Mouse (Mus musculus) CH12.LX (cell line): Measurements from ENCODE around the gene Tinag.

Source experiments
- CHD2 ChIP-seq: IDR thresholded peaks from 2 replicates; pipeline ENCODE4 v1.6.1; 2011; ENCODE audit warnings: low read length, improper control_type of control experiment
- CTCF ChIP-seq, 2 experiments: IDR thresholded peaks in 1 of 2; conservative IDR thresholded peaks in 1 of 2; 2 replicates each; pipeline ENCODE4 v1.5.1; 2011 to 2012; ENCODE audit warnings: low read depth in 2 of 2, low read length in 2 of 2, improper control_type of control experiment in 1 of 2, inconsistent platforms in 1 of 2, mild to moderate bottlenecking in 1 of 2, moderate library complexity in 1 of 2
- MAFK ChIP-seq: IDR thresholded peaks from 2 replicates; pipeline ENCODE4 v1.6.1; 2011; ENCODE audit warnings: low read length, improper control_type of control experiment; ENCODE audit not compliant: insufficient replicate concordance
- MAX ChIP-seq: IDR thresholded peaks from 2 replicates; pipeline ENCODE4 v1.6.1; 2011; ENCODE audit warnings: low read length, improper control_type of control experiment
- POLR2A ChIP-seq: IDR thresholded peaks from 2 replicates; pipeline ENCODE4 v1.6.1; 2011; ENCODE audit warnings: low read depth, mild to moderate bottlenecking, improper control_type of control experiment, low read length
- RCOR1 ChIP-seq: conservative IDR thresholded peaks from 2 replicates; pipeline ENCODE4 v1.6.1; 2012; ENCODE audit warnings: low read depth, mild to moderate bottlenecking, inconsistent platforms, low read length, improper control_type of control experiment
- SIN3A ChIP-seq: IDR thresholded peaks from 2 replicates; pipeline ENCODE4 v1.6.1; 2012; ENCODE audit warnings: low read length, improper control_type of control experiment, inconsistent platforms
- TCF12 ChIP-seq: IDR thresholded peaks from 2 replicates; pipeline ENCODE4 v1.6.1; 2014; ENCODE audit warnings: low read depth, mild to moderate bottlenecking, inconsistent platforms, low read length, improper control_type of control experiment

GRCm38 (mm10) chr9:76989946-76990345 is 55.6 kb downstream of the Tinag start:
- TF ChIP-seq RCOR1 (no peak), SIN3A (no peak), TCF12 (no peak), CTCF (conservative IDR thresholded peaks at IDR 0.05 in 1 of 2, IDR thresholded peaks at IDR 0.05 in 1 of 2; ENCODE audit: low read depth in 2 of 2, low read length in 2 of 2) (peak in 1 of 2 experiments; percentile 58; a peak in 2 of 4 replicates), POLR2A (no peak), CHD2 (no peak), MAFK (no peak), MAX (no peak)
